Comparison of ENCODE assay signal across 13 mouse cellular contexts in the genomic region with DNA sequence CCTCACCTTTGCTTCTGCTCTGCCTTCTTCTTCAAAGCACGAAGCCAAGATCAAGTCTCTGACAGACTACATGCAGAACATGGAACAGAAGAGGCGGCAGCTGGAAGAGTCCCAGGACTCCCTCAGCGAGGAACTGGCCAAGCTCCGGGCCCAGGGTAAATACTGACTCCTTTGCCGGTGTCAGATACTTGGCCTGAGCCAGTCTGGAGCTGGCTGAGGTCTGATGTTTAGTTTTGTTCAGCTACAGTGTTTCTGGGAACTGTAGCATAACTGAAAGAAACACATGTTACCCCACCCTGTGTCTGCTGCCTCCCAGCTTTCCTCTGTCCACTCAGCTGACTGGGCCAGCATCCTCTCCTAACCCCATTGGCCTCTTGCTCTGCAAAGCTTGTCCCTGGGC. TPM values are rescaled to one million over a fixed set of nuclear protein-coding genes. Genes with fewer than 3 reads are reported as not detected.
DNase-seq lines count a peak whose midpoint lies in the region; ATAC-seq and TF ChIP-seq lines count a peak whose summit lies in the region.
"Had no signal": no experiment of that assay in that cellular context is flagged by ENCODE, and none has a peak within 500 bp of the region (broad histone marks: within the 10 kb centered on the region; RNA-seq: fewer than 3 reads in every experiment).

No protein-coding gene starts in this region.

- H3K4me3 ChIP-seq in hindbrain, postnatal 0 days (ENCODE audit: low read length) = no peak overlapping the region
- H3K4me3 ChIP-seq in hindbrain, embryonic 11.5 days (ENCODE audit: low read depth, low read length) = no peak overlapping the region
- H3K4me3 ChIP-seq in intestine, embryonic 16.5 days (ENCODE audit: low read length) = no peak overlapping the region
- H3K4me3 ChIP-seq in forebrain, embryonic 16.5 days (replicated peaks; ENCODE audit: low read length) = no peak overlapping the region

- peak; percentile 11; the same call in 1 of the 2 replicates for ATAC-seq in hindbrain, postnatal 0 days
- no peak for ATAC-seq in hindbrain, embryonic 11.5 days (ENCODE audit: low FRiP score)
- ATAC-seq in cerebellum, adult (ENCODE audit: insufficient number of reproducible peaks, low FRiP score, low TSS enrichment) = peak; percentile 34
- peak; percentile 61 for ATAC-seq in intestine, embryonic 16.5 days
- ATAC-seq in forebrain, embryonic 16.5 days = no peak

- no peaks in the 10 kb centered on the region for H3K27me3 ChIP-seq in hindbrain, postnatal 0 days (ENCODE audit: insufficient read depth, low read length)
- no peaks in the 10 kb centered on the region for H3K27me3 ChIP-seq in hindbrain, embryonic 11.5 days (ENCODE audit: control insufficient read depth, insufficient read depth, low read length)
- H3K27me3 ChIP-seq in intestine, embryonic 16.5 days (replicated peaks; ENCODE audit: control insufficient read depth, insufficient read depth, low read length) = no peaks in the 10 kb centered on the region
- H3K27me3 ChIP-seq in forebrain, embryonic 16.5 days (replicated peaks; ENCODE audit: control insufficient read depth, insufficient read depth, low read length) = no peaks in the 10 kb centered on the region
- H3K27me3 ChIP-seq: CH12.LX had no signal

- no peaks in the 10 kb centered on the region for H3K9me3 ChIP-seq in hindbrain, postnatal 0 days (ENCODE audit: low read length)
- no peaks in the 10 kb centered on the region for H3K9me3 ChIP-seq in hindbrain, embryonic 11.5 days (ENCODE audit: control insufficient read depth, low read length)
- H3K9me3 ChIP-seq in intestine, embryonic 16.5 days (ENCODE audit: control insufficient read depth, low read length) = no peaks in the 10 kb centered on the region
- H3K9me3 ChIP-seq in forebrain, embryonic 16.5 days (ENCODE audit: control insufficient read depth, low read length) = no peaks in the 10 kb centered on the region

- TF ChIP-seq CTCF in hindbrain, postnatal 0 days (IDR thresholded peaks at IDR 0.05; ENCODE audit: low read depth) = no peak

- no peak overlapping the region for H3K9ac ChIP-seq in hindbrain, postnatal 0 days (replicated peaks; ENCODE audit: low read length)
- H3K9ac ChIP-seq in hindbrain, embryonic 11.5 days (ENCODE audit: low read depth, low read length) = no peak overlapping the region
- H3K9ac ChIP-seq in intestine, embryonic 16.5 days (ENCODE audit: low read depth, low read length) = no peak overlapping the region
- no peak overlapping the region for H3K9ac ChIP-seq in forebrain, embryonic 16.5 days (replicated peaks; ENCODE audit: low read depth, low read length)

- 60% methylated on average over 5 of the region's 5 CpGs for WGBS in hindbrain, postnatal 0 days
- WGBS in hindbrain, embryonic 11.5 days = 90% methylated on average over 5 of the region's 5 CpGs
- WGBS in intestine, embryonic 16.5 days = 51% methylated on average over 5 of the region's 5 CpGs
- WGBS in forebrain, embryonic 16.5 days = 69% methylated on average over 5 of the region's 5 CpGs

- H3K4me1 ChIP-seq in hindbrain, postnatal 0 days (ENCODE audit: insufficient read depth, low read length) = peaks cover 5% of the 10 kb centered on the region; the same call in 1 of the 2 replicates
- H3K4me1 ChIP-seq in hindbrain, embryonic 11.5 days (replicated peaks; ENCODE audit: control insufficient read depth, insufficient read depth, low read length) = no peaks in the 10 kb centered on the region
- peaks cover 5% of the 10 kb centered on the region; the same call in 1 of the 2 replicates for H3K4me1 ChIP-seq in intestine, embryonic 16.5 days (ENCODE audit: control insufficient read depth, insufficient read depth, low read length)
- peaks cover 36% of the 10 kb centered on the region for H3K4me1 ChIP-seq in forebrain, embryonic 16.5 days (replicated peaks; ENCODE audit: control insufficient read depth, insufficient read depth, low read length)

- H3K27ac ChIP-seq in hindbrain, postnatal 0 days = peak overlapping the region; percentile 8; the same call in 1 of the 2 replicates
- H3K27ac ChIP-seq in hindbrain, embryonic 11.5 days (ENCODE audit: low read depth, low read length) = no peak overlapping the region
- no peak overlapping the region for H3K27ac ChIP-seq in intestine, embryonic 16.5 days (ENCODE audit: low read length)
- H3K27ac ChIP-seq in forebrain, embryonic 16.5 days (ENCODE audit: low read length) = no peak overlapping the region

- H3K36me3 ChIP-seq in hindbrain, postnatal 0 days (ENCODE audit: insufficient read depth, low read length) = peaks cover 9% of the 10 kb centered on the region; the same call in 1 of the 2 replicates
- peaks cover 6% of the 10 kb centered on the region; the same call in 1 of the 2 replicates for H3K36me3 ChIP-seq in hindbrain, embryonic 11.5 days (ENCODE audit: control insufficient read depth, insufficient read depth, low read length)
- no peaks in the 10 kb centered on the region for H3K36me3 ChIP-seq in intestine, embryonic 16.5 days (ENCODE audit: control insufficient read depth, insufficient read depth, low read length)
- H3K36me3 ChIP-seq in forebrain, embryonic 16.5 days (ENCODE audit: control insufficient read depth, insufficient read depth) = peaks cover 12% of the 10 kb centered on the region

- DNase-seq in hindbrain, postnatal 0 days (ENCODE audit: low spot score) = peak; percentile 52
- DNase-seq in hindbrain, embryonic 11.5 days (ENCODE audit: low spot score) = no peak
- peak; percentile 28 for DNase-seq in NIH3T3 (ENCODE audit: low read depth)
- no peak for DNase-seq in right cerebral cortex, postnatal 36 days (ENCODE audit: low spot score in 2 of 2)
- DNase-seq: kidney, postnatal 10 days; right cerebral cortex, postnatal 4 days; thymus, adult 2 months had no signal

- no peak overlapping the region for H3K4me2 ChIP-seq in hindbrain, postnatal 0 days (ENCODE audit: low read depth, low read length)
- no peak overlapping the region for H3K4me2 ChIP-seq in hindbrain, embryonic 11.5 days (replicated peaks; ENCODE audit: low read depth, low read length)
- H3K4me2 ChIP-seq in intestine, embryonic 16.5 days (ENCODE audit: low read depth, low read length) = no peak overlapping the region
- no peak overlapping the region for H3K4me2 ChIP-seq in forebrain, embryonic 16.5 days (ENCODE audit: low read length)
- H3K4me2 ChIP-seq: liver, embryonic 11.5 days; midbrain, embryonic 11.5 days had no signal

RNA-seq across cellular contexts. Expression of a gene that starts 48.4 kb away (rescaled TPM):
- 13.9 and 16.2 TPM in 2 replicates for total RNA-seq in hindbrain, postnatal 0 days (2014; rRNA removed)
- polyA plus RNA-seq in hindbrain, postnatal 0 days (2015; fragmentation: Nextera tagmentation; extraction: Ambion mirVana) = 17.4 and 21.8 TPM in 2 replicates
- 1.5 and 2.1 TPM in 2 replicates for polyA plus RNA-seq in hindbrain, embryonic 11.5 days (2014; fragmentation: Nextera tagmentation; extraction: Ambion mirVana)
- polyA plus RNA-seq in intestine, embryonic 16.5 days (2015; fragmentation: Nextera tagmentation; extraction: Ambion mirVana) = 2.0 and 2.6 TPM in 2 replicates
- 8.7 and 12.4 TPM in 2 replicates for polyA plus RNA-seq in forebrain, embryonic 16.5 days (2015; fragmentation: Nextera tagmentation; extraction: Ambion mirVana)

Comparison
In these comparisons a context has a peak if more than half of its experiments do, and no peak if none do; other contexts are left out.
1. ATAC-seq: peak in hindbrain, postnatal 0 days (single experiment), cerebellum, adult (single experiment) and intestine, embryonic 16.5 days (single experiment); none in hindbrain, embryonic 11.5 days (single experiment) and forebrain, embryonic 16.5 days (single experiment).
2. DNase-seq: peak in hindbrain, postnatal 0 days (single experiment) and NIH3T3 (single experiment); none in hindbrain, embryonic 11.5 days (single experiment) and right cerebral cortex, postnatal 36 days (0 of 2).